Mouse (Mus musculus) lung, adult 2 months (tissue): ENCODE measurements around the gene Alg3. TPM values are rescaled to one million over a fixed set of nuclear protein-coding genes. Genes with fewer than 3 reads are reported as not detected.

Experiments
- DNase-seq: peaks from one replicate; pipeline ENCODE4 v3.0.0; 2022
- H3K4me1 ChIP-seq: fragments of 200-500 bp; 2 replicates; pipeline ENCODE4 v1.6.1; 2011; ENCODE audit warnings: low read length; ENCODE audit not compliant: control insufficient read depth, insufficient read depth
- H3K4me3 ChIP-seq: fragments of 200-500 bp; replicated peaks from 2 replicates; pipeline ENCODE3; 2011; ENCODE audit warnings: low read depth, mild to moderate bottlenecking, control low read depth, low read length; ENCODE audit errors: extremely low read depth
- CTCF ChIP-seq: fragments of 200-500 bp; IDR thresholded peaks from 2 replicates; pipeline ENCODE4 v1.5.1; 2011; ENCODE audit warnings: mild to moderate bottlenecking, low read length, control low read depth; ENCODE audit not compliant: insufficient read depth
- POLR2A ChIP-seq: fragments of 200-500 bp; IDR thresholded peaks from 2 replicates; pipeline ENCODE4 v1.6.1; 2011; ENCODE audit warnings: low read depth, mild to moderate bottlenecking, control low read depth, low read length, borderline replicate concordance; ENCODE audit errors: extremely low read depth
- WGBS: fragments of 180-500 bp; shearing (Covaris S2); methylation state at CpG from one replicate; pipeline ENCODE4 v1.1.7; 2018; 5-methylcytosine and 5-hydroxymethylcytosine counted together
- polyA plus RNA-seq: library from polyadenylated mRNA; depleted of rRNA; stranded (reverse); fragments of >200 nt; gene quantifications from 2 replicates; pipeline ENCODE4 v1.2.3, GENCODE M21; 2012

The Alg3 gene
- polyA plus RNA-seq, 1 experiment: 23.7 TPM

DNA sequence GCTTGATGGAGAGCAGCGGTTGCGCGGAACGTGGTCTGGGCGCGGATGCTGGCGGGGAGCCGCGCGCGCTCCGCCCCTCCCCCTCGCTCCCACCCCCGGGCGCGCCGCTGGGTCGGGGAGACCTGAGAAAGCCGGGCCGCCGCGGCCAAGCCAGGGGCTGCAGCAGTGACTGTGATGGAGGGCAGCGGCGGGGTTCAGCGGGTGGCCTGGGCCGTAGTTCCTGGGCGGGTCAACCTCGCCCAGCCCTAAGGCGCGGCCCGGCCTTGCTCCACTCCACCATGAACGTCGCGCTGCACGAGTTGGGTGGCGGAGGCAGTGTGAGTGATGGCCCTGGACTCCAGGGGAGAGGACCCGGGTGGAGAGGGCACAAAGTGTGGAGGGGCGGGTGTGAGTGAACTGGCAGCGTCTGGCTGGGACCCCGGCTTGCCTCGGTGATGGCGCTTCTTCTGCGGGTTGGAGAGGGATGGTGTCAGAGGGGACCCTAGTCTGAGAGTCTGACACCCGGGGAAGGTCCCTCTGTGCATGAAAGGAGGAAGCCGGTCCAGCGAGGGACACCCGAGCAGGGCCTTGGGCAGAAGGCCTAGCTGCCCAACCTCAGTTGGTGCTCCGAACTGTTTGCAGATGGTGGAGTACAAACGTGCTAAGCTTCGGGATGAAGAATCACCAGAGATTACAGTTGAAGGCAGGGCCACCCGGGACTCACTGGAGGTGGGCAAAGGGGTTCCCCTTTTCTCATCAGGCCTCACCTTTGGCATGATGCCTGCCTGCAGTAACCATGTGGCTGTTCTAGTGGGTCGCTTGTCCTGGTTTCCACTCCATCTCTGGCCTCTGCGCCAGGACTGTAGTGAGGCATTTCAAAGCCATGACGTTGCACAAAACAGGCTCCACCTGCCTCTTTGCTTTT is 18.4 kb upstream of the Alg3 start, which contains the start of gene Ece2:
TSS of gene Ece2 (plus strand) at position 98 of the 904 bp plus-strand sequence.
- TF ChIP-seq POLR2A: no peak
- TF ChIP-seq CTCF: no peak
- Histone ChIP-seq H3K4me3 (no peak within 1 kb of the TSS), H3K4me1 (no peaks in the 10 kb centered on the region)
- 9% methylated on average over 54 of the region's 54 CpGs for WGBS
- DNase-seq: no peak

DNA sequence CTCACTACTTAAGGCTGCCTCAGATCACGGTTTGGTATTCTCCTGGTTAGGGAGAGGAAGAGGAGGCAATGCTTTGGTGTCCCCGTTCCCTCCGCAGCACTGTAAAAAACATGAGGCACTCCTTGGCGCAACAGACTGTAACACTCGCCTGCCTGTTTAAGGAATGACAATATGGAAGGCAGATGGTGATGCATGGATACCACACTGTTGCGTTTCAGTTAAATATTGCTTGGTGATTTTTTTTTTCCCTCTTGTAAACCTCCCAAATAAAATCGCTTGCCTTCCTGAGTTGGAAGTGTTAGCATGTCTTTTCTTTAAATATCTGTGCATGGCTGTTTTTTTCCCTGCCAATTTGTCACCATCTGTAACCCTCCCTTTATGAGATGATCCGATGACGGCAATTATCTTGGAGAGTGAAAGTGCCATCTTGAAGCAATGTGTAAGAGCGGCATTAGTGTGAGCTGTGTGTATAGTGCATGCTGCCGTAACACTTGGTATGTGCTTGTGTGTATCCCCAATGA is 17.4 kb upstream of the Alg3 start:
- 57% methylated on average over 11 of the region's 11 CpGs for WGBS
- DNase-seq: no peak
- Histone ChIP-seq H3K4me1 (no peaks in the 10 kb centered on the region), H3K4me3 (no peak overlapping the region)
- TF ChIP-seq POLR2A (no peak), CTCF (no peak)

DNA sequence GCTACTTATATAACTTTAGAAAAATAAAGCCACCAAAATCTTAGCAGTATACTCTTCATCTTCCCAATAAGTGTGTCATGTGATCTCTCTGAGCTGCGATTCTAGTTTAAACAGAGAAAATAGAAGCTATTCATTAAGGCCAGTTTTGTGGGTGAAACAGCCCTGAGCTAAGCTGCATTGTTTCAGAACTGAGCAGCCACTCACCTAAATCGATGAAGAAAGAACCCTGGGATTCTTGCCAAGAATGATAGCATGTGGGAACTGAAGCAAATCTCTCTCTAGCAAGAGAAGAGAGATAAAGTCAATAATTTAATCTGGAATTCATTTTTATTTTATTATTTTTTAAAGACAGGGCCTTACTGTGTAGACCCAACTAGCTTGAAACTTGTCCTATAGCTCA is 11.7 kb upstream of the Alg3 start:
- Histone ChIP-seq H3K4me1 (peaks cover 9% of the 10 kb centered on the region), H3K4me3 (no peak overlapping the region)
- TF ChIP-seq POLR2A: no peak
- TF ChIP-seq CTCF: no peak
- 48% methylated on average over 2 of the region's 2 CpGs for WGBS
- no peak for DNase-seq

DNA sequence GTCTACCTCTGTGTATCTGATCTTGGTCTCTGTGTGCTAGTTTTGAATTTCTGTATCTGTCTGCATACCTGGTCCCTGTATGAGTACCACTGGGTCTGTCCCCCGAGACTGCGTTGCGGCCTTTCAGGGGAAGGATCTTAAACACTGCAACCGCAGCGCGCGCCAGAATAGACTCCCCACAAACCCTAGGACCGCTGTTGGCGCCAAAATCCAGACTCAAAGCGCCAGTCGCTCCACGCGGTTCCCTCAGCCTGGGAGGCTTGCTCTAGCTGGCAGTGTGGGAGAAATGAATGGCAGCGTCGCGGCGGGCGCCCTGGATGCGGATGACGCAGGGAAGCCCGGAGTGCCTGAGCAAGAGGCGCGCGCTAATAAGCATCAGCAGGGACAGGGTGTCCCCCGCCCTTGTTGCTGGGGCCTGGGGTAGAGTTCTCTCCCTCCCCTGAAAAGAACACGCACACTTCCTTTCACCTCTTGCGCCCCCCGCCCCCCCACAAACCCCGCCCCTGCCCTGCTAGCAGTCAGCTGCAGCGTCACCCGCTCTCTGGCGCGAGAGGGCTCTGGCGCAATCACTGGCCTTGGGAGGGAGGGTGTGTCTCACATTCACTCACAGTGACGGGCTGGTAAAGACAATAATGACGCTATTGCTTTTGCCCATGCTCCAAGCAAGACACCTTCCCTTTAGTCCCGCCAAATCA is 10.6 kb upstream of the Alg3 start:
- DNase-seq: peak; percentile 67
- Histone ChIP-seq H3K4me1 (peaks cover 9% of the 10 kb centered on the region), H3K4me3 (peak overlapping the region; percentile 60)
- under 1% methylated on average over 37 of the region's 37 CpGs for WGBS
- no peak for TF ChIP-seq CTCF
- TF ChIP-seq POLR2A: no peak

DNA sequence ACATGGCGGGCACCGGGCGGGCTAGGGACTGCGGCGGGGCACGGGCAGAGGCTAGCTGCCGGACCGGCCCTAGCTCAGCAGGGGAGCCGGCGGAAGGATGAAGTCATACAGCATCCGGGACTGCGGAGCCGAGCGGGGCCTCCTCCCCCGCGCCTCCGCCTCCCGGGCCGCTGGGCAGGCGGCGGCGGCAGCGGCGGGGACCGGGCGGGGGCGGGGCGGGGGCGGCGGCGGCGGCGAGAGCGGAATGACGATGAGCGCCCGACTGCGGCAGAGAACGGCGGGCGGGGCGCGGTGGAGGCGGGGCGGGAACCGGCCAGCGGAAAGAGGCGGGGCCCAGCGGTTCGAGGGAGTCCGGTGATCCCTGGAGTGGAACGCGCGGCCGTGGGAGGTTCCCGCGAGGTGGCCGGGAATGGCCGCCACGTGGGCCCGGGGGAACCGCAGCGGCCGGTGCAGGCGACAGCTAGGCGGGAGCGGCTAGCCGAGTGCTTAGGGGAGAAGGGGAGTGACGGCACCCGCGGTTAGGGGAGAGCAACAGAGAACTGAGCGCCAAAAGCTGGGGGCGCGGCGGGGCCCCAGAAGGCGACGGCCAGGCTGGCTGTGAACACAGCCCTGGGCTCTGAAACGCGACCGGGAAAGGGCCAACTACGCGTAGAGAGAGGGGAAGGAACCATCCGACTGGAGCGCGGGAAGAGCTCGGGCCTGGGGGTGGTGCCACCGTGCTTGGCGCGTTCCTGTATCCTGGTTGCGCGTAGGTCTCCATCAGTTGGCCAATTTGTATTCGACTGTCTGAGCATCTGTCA is 9.9 kb upstream of the Alg3 start, which contains the start of gene Camk2n2:
TSS of gene Camk2n2 (minus strand) at position 97 of the 800 bp plus-strand sequence.
- Histone ChIP-seq H3K4me3 (peak within 1 kb of the TSS; percentile 67), H3K4me1 (peaks cover 9% of the 10 kb centered on the region)
- TF ChIP-seq CTCF (no peak), POLR2A (no peak)
- WGBS: 1% methylated on average over 73 of the region's 92 CpGs
- peak; percentile 66 for DNase-seq

DNA sequence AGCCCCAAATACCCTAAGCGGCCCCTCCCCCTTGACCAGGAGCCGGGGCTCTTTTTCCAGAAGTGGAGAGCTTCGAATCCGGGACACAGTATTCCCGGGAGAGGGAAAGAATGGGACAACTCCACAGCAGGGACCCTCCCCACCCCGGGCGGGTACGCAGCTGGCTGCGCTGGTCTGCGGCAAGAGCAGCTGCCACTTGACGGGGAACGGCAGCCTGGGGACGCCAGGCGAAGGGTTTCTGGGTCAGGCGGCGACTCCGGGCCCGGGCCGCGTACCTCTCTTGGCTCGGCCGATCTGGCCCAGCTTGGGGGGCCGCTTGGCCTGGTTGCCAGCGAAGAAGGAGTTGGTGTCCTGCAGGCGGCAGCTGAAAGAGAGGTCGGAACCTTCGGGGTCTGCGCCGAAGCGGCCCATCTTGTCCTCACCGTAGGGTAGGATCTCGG is 9.2 kb upstream of the Alg3 start:
- DNase-seq: no peak
- TF ChIP-seq CTCF: no peak
- no peak for TF ChIP-seq POLR2A
- Histone ChIP-seq H3K4me1 (peaks cover 9% of the 10 kb centered on the region), H3K4me3 (peak overlapping the region; percentile 67)
- WGBS: under 1% methylated on average over 32 of the region's 32 CpGs

GRCm38 (mm10) chr16:20620399-20620735 is 8.8 kb upstream of the Alg3 start:
- TF ChIP-seq POLR2A: no peak
- TF ChIP-seq CTCF: no peak
- H3K4me3 ChIP-seq: no peak overlapping the region
- under 1% methylated on average over 9 of the region's 9 CpGs for WGBS
- no peak for DNase-seq
- H3K4me1 ChIP-seq: peaks cover 9% of the 10 kb centered on the region

GRCm38 (mm10) chr16:20619541-20620398 is 8.2 kb upstream of the Alg3 start:
- WGBS: 3% methylated on average over 81 of the region's 83 CpGs
- H3K4me1 ChIP-seq: peaks cover 9% of the 10 kb centered on the region
- peak; percentile 34 for DNase-seq
- no peak for TF ChIP-seq CTCF
- TF ChIP-seq POLR2A: no peak
- no peak overlapping the region for H3K4me3 ChIP-seq
